Mouse (Mus musculus) embryonic facial prominence, embryonic 14.5 days (tissue): ENCODE measurements at regions not wholly inside any gene's neighbourhood (a gene's known extent, or its start where the extent isn't known, plus 50 kb on each side); places are given as distances from the start of the nearest gene placed in this dataset.

Experiments
- ATAC-seq: fragments of 200-750 bp; cut with Nextera tagmentation; 2 replicates; pipeline ENCODE4 v1.8.0; 2017; ENCODE audit warnings: low read depth, moderate number of reproducible peaks, moderate TSS enrichment
- DNase-seq: peaks from one replicate; pipeline ENCODE4 v3.0.0-alpha.2; 2015; ENCODE audit warnings: low spot score
- H3K27ac ChIP-seq: fragments of 300-500 bp; sonication (generic); replicated peaks from 2 replicates; pipeline ENCODE4 v1.5.1; 2014; ENCODE audit warnings: low read depth, mild to moderate bottlenecking, low read length, moderate library complexity
- H3K27me3 ChIP-seq: fragments of 300-500 bp; sonication (generic); replicated peaks from 2 replicates; pipeline ENCODE4 v1.6.1; 2014; ENCODE audit warnings: low read length; ENCODE audit not compliant: control insufficient read depth, insufficient read depth
- H3K36me3 ChIP-seq: fragments of 300-500 bp; sonication (generic); 2 replicates; pipeline ENCODE4 v1.6.1; 2014; ENCODE audit warnings: low read length, mixed read lengths; ENCODE audit not compliant: control insufficient read depth, insufficient read depth
- H3K4me1 ChIP-seq: fragments of 300-500 bp; sonication (generic); 2 replicates; pipeline ENCODE4 v1.6.1; 2014; ENCODE audit warnings: antibody characterized with exemption, low read length; ENCODE audit not compliant: control insufficient read depth, insufficient read depth
- H3K4me2 ChIP-seq: fragments of 300-500 bp; sonication (generic); 2 replicates; pipeline ENCODE4 v1.6.1; 2014; ENCODE audit warnings: low read depth, mild to moderate bottlenecking, low read length, moderate library complexity, mixed read lengths
- H3K4me3 ChIP-seq: fragments of 300-500 bp; sonication (generic); 2 replicates; pipeline ENCODE4 v1.5.1; 2014; ENCODE audit warnings: low read depth, mild to moderate bottlenecking, low read length
- H3K9ac ChIP-seq: fragments of 300-500 bp; sonication (generic); 2 replicates; pipeline ENCODE4 v1.6.1; 2014; ENCODE audit warnings: low read depth, mild to moderate bottlenecking, low read length, moderate library complexity, mixed read lengths
- H3K9me3 ChIP-seq: fragments of 300-500 bp; sonication (generic); 2 replicates; pipeline ENCODE4 v1.6.1; 2016; ENCODE audit warnings: low read length; ENCODE audit not compliant: control insufficient read depth
- WGBS: fragments of 180-500 bp; shearing (Covaris S2); extraction: QIAGEN DNeasy Blood & Tissue Kit; methylation state at CpG from one replicate; pipeline ENCODE4 v1.1.7; 2014; 5-methylcytosine and 5-hydroxymethylcytosine counted together

GRCm38 (mm10) chr10:84087929-84088328, 352.5 kb downstream of the Nuak1 start:
- Histone ChIP-seq H3K4me3 (no peak overlapping the region), H3K27ac (no peak overlapping the region), H3K9ac (no peak overlapping the region), H3K4me2 (no peak overlapping the region), H3K4me1 (peaks cover 12% of the 10 kb centered on the region), H3K36me3 (no peaks in the 10 kb centered on the region), H3K9me3 (no peaks in the 10 kb centered on the region), H3K27me3 (0 out of 2 replicates have a peak, but pooled peaks cover 3% of the 10 kb centered on the region)
- 76% methylated on average over 3 of the region's 3 CpGs for WGBS
- no peak for ATAC-seq
- no peak for DNase-seq

- peaks cover 12% of the 10 kb centered on the region for H3K4me1 ChIP-seq
- no peaks in the 10 kb centered on the region for H3K9me3 ChIP-seq
- ATAC-seq (0 out of 2 replicates have a peak, but pooled peaks have one; percentile 37), DNase-seq (peak; percentile 32)
- no peak overlapping the region for H3K4me2 ChIP-seq
- no peak overlapping the region for H3K27ac ChIP-seq
- 68% methylated on average over 18 of the region's 18 CpGs for WGBS
- H3K27me3 ChIP-seq, result 0 out of 2 replicates have a peak, but pooled peaks cover 3% of the 10 kb centered on the region
- H3K9ac ChIP-seq, result no peak overlapping the region
- H3K36me3 ChIP-seq, result no peaks in the 10 kb centered on the region
- no peak overlapping the region for H3K4me3 ChIP-seq
Observed at GRCm38 (mm10) chr10:84088799-84089778, 351.3 kb downstream of the Nuak1 start.

GRCm38 (mm10) chr10:84093919-84094318, 346.5 kb downstream of the Nuak1 start:
- Histone ChIP-seq H3K4me3 (no peak overlapping the region), H3K27ac (no peak overlapping the region), H3K9ac (no peak overlapping the region), H3K27me3 (peaks cover 9% of the 10 kb centered on the region; the same call in 1 of the 2 replicates), H3K9me3 (no peaks in the 10 kb centered on the region), H3K4me2 (no peak overlapping the region), H3K4me1 (peaks cover 14% of the 10 kb centered on the region), H3K36me3 (no peaks in the 10 kb centered on the region)
- DNase-seq, result peak; percentile 87
- peak; percentile 71; the same call in 1 of the 2 replicates for ATAC-seq
- WGBS, result 30% methylated on average over 4 of the region's 4 CpGs

GRCm38 (mm10) chr10:84097196-84097595, 343.2 kb downstream of the Nuak1 start:
- H3K4me1 ChIP-seq, result peaks cover 13% of the 10 kb centered on the region
- no peak overlapping the region for H3K4me2 ChIP-seq
- ATAC-seq, result no peak
- H3K9me3 ChIP-seq, result no peaks in the 10 kb centered on the region
- DNase-seq, result no peak
- H3K9ac ChIP-seq, result no peak overlapping the region
- no peak overlapping the region for H3K27ac ChIP-seq
- H3K36me3 ChIP-seq, result no peaks in the 10 kb centered on the region
- WGBS, result 39% methylated on average over 5 of the region's 5 CpGs
- no peak overlapping the region for H3K4me3 ChIP-seq
- peaks cover 13% of the 10 kb centered on the region; the same call in 1 of the 2 replicates for H3K27me3 ChIP-seq

GRCm38 (mm10) chr10:84103985-84104384, 336.4 kb downstream of the Nuak1 start:
- Histone ChIP-seq H3K4me1 (peaks cover 11% of the 10 kb centered on the region), H3K36me3 (no peaks in the 10 kb centered on the region), H3K9me3 (no peaks in the 10 kb centered on the region), H3K4me3 (no peak overlapping the region), H3K9ac (no peak overlapping the region), H3K27ac (no peak overlapping the region), H3K4me2 (no peak overlapping the region), H3K27me3 (0 out of 2 replicates have a peak, but pooled peaks cover 3% of the 10 kb centered on the region)
- DNase-seq, result peak; percentile 52
- 61% methylated on average over 7 of the region's 7 CpGs for WGBS
- ATAC-seq, result peak; percentile 72; the same call in 1 of the 2 replicates

GRCm38 (mm10) chr10:84104556-84104955, 335.8 kb downstream of the Nuak1 start:
- H3K4me1 ChIP-seq, result peaks cover 11% of the 10 kb centered on the region
- no peak overlapping the region for H3K9ac ChIP-seq
- DNase-seq, result no peak
- H3K27me3 ChIP-seq, result no peaks in the 10 kb centered on the region
- no peak overlapping the region for H3K4me2 ChIP-seq
- no peaks in the 10 kb centered on the region for H3K36me3 ChIP-seq
- H3K4me3 ChIP-seq, result no peak overlapping the region
- 75% methylated on average over 6 of the region's 6 CpGs for WGBS
- peak overlapping the region; percentile 33; the same call in 1 of the 2 replicates for H3K27ac ChIP-seq
- ATAC-seq, result no peak
- H3K9me3 ChIP-seq, result no peaks in the 10 kb centered on the region

- ATAC-seq (no peak), DNase-seq (no peak)
- Histone ChIP-seq H3K4me3 (no peak overlapping the region), H3K9me3 (no peaks in the 10 kb centered on the region), H3K4me2 (no peak overlapping the region), H3K27me3 (no peaks in the 10 kb centered on the region), H3K4me1 (0 out of 2 replicates have a peak, but pooled peaks cover 4% of the 10 kb centered on the region), H3K36me3 (no peaks in the 10 kb centered on the region), H3K9ac (no peak overlapping the region), H3K27ac (no peak overlapping the region)
- 56% methylated on average over 7 of the region's 7 CpGs for WGBS
Observed at GRCm38 (mm10) chr10:84109680-84110371, 330.6 kb downstream of the Nuak1 start.

- Histone ChIP-seq H3K4me2 (no peak overlapping the region), H3K4me3 (no peak overlapping the region), H3K9me3 (no peaks in the 10 kb centered on the region), H3K9ac (no peak overlapping the region), H3K27ac (no peak overlapping the region), H3K4me1 (0 out of 2 replicates have a peak, but pooled peaks cover 4% of the 10 kb centered on the region), H3K36me3 (no peaks in the 10 kb centered on the region), H3K27me3 (no peaks in the 10 kb centered on the region)
- no peak for DNase-seq
- no peak for ATAC-seq
- WGBS, result 59% methylated on average over 4 of the region's 4 CpGs
Observed at GRCm38 (mm10) chr10:84110372-84110985, 329.9 kb downstream of the Nuak1 start.
